Mouse (Mus musculus) right cerebral cortex, postnatal 14 days (tissue): ENCODE measurements around the gene Tbc1d2b.

Experiments used
- DNase-seq: peaks from one replicate; pipeline ENCODE4 v3.0.0; 2022

The Tbc1d2b gene

DNA sequence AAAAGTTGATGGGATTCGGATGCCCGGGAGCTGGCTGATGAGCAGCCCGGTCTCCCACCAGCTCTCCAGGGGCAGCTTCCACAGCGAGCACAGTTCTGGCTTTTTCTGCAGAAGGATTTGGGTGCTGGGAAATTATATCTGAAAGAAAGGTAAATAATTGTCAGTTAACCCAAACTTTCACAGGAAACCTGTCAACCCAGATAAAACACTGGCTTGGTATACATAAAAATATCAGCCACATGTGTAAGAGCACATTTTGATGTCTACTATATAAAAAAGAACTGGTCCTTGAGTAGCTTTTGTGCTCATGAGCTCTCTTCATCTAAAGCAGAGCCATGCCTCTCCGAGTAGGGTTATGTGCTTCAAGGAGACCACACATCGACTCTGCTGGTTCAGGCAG, 29.6 kb downstream of the Tbc1d2b start:
- DNase-seq, result no peak

DNA sequence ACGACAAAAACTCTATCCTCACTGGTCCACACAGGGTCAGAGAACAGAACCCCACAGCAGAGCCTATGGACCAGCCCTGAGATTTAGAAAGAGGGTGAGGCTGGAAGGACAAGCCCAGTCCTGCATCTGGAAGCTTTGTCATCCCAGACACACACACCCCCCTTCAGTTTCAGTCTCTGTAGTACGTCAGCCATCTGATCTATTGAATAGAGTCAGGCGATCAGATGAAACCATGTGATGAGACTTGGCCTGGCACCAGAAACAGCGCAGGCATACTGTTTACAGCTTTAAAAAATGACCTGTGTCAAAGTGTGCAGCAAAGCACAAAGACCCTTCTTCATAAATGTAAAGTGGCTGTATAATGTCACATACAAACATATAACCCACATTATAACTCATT, 30.0 kb downstream of the Tbc1d2b start:
- DNase-seq, result no peak

DNA sequence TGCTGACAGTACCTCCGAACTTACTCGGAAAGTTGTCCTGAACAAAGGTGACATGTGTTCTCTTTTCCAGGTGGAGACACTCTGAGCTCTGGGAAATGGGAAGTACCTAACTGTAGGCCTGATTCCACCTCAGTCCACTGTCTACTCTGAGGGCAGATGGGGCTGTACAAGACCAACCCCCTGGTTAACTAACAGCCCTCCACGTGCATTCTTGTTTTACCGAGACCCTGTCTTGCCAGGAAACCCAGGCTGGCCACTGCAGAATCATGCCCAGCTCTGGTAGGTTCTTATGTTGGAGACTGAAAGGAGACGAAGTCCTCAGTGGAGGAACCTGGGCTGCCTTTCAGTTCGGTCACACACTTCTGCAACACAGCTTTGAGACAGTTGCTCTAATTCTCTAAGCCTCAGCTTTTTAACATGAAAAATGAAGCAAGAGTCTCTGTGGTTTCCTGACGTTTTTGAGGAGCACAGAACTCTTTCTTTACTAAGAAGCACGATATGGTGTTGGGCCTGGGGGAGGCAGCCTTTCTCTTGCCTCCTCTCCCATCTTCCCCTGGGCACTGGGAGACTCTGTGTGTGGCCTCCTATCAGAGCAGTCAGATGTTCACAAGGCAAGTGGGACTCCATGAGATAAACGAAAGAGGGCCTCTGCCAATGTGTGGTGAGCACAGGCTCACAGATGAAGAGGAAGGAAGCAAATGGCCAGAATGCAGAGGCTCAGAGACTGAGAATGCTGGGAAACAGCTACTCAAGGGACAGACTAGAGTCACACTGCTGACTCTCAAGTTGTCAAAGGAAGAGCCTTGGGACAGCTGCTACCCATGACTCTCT, 33.2 kb downstream of the Tbc1d2b start:
- no peak for DNase-seq

DNA sequence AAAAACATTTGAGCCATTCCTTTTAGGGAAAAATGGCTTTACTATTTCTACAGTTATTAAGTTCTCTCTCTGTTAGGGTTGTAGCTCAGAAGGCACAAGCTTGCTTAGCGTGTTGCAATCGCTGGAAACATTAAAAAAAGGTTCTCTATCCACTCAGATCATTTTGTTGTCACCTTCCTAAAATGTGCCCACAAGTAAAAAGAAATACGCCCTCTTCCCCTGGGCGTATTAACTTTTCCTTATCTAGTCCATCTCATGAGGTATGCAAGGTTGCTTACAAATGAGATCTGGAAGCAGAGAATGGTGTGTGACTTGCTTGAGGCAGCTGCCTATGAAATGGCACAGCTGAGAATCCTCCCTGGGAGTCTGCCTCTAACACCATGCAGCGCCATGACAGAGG, 33.8 kb downstream of the Tbc1d2b start:
- DNase-seq, result no peak

DNA sequence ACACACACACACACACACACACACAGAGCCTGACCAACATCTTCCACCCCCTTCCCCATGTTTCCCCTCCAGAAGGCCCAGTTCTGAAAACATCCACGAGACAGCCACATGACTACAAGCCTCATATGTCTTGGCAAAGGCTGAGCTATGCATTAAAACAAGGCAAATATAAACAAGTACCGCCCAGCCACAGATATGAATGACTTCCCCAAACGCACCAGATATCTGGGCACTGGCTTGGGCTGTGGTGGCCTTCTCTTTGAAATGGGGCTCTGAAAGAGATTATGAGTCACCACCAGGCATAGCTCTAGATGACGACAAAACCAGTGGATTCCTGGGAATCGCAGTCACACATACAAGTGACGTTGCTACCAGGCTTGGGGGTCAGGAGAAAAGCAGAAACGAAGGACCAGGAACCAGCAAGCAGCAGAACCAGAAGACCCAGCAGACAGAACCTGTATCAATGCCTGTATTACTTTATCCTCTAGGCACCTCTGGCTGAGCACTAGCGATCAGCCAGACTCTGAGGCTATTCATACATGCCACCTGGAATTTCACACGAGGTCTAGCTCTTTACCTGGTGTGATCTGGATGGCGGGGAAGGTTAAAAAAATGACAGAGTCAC, 35.2 kb downstream of the Tbc1d2b start:
- DNase-seq, result no peak

DNA sequence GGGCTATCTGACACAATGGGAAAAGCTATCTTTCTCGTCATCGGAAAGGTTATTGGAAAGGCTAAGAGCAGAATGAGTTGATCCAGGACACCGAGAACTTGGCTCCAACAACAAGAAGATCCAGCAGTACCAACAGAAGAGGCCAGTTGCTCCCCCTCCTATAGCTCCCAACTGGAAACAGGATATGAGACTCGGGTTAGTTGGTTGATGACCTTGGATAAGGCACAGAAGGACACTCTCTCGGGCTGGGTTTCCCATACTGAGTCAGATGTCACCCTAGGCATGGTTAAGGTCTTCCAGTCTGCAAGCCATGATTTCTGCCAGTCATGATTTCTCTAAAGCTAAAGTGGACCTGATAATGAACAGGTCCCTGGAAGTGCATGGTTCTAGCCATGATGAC, 35.8 kb downstream of the Tbc1d2b start:
- no peak for DNase-seq

DNA sequence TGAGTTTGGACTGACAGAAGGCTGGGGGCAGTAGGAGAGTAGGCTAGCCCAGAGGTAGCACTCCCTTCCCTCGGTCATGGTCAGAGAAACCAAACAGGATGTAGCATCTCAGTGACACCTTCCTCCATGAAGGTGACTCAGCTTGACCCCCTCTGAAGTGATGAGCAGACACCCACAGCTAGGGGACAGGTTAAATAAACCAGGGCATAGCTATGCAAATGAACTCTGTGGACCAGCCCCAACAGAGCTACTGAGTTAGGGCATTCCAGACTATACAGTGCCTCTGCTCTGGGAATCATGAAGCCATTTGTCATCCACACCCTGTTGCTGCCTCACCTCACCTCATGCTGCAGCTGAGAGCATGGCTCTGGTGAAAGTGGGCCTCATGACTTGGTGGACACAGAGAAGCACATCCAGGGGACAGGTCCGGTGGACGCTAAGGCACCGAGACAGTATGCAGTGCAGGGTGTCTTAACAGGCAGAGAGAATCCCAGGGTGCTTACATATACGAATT, 36.6 kb downstream of the Tbc1d2b start:
- no peak for DNase-seq

DNA sequence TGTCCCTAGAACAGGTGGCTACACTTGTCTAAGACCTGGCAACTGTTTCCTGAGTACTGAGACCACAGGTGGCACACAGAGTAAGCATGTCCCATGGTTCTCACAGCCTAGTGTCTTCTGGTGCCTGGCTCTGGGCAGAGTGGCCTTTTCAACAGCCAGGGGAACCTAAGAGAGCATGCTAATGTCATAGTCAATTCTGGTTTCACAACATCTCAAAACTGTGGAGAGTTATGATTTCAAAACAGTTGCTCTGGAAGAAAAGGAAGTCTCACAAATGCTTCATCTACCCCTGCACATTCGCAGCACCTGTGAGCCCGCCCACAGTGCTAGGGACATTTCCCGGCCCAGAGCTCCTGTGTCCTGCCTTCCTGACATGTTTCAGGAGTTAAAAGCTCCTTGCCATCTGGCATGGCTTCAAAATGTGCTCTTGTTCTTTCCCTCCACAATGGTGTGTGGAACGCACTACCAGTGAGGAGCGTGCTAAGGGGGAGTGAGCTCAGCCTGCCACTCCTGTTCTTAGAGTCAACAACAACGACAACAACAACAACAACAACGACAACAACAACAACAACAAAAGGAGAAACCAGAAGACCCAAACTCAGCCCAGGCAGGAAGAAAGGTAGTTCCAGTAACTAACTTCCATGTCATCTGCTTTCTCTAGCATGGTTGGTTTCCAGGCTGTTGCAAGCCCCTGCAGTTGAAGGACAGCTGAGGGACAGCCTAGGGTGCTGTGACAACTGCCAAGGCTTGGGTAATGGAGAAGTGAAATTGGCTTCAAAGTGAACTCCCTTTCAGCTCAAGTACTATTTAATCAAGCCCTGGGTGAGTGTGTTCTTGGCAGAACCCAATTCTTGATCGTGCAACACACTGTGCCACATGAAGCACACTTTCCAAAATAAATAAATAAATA, 37.6 kb downstream of the Tbc1d2b start:
- no peak for DNase-seq

DNA sequence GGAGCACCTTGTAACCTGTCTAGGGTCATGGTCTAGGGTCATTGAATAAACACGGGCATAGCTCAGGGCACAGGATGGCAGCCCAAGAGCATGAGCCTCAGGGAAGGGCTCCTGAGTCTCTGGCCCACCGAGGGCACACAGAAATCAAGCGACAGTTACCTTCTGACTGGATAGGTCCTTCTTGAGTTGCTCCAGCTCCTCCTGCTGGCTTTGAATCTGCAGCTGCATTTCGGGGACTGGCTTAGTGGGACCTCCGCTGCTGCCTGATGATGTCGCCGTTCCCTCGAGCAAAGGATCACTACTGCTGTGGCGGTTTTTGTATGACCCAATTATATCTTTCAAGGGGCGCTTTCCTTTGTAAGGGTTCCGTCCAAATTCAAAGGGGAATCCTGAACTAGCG, 43.4 kb downstream of the Tbc1d2b start:
- no peak for DNase-seq

DNA sequence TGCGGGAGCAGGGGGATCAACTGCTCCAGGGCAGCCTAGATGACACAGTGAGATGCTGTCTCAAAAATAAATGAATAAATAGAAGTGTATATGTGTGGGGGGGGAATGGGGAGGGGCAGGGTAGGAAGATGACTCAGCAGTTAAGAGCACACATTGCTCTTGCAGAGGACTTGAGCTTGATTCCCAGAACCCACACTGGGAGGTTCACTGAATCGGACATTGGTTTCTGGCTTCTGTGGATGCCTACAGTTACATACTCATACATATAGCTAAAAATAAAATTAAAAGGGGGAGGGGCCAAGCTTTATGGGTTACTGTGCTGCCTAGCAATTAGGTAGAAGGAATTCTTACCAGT, 43.9 kb downstream of the Tbc1d2b start:
- DNase-seq, result no peak

DNA sequence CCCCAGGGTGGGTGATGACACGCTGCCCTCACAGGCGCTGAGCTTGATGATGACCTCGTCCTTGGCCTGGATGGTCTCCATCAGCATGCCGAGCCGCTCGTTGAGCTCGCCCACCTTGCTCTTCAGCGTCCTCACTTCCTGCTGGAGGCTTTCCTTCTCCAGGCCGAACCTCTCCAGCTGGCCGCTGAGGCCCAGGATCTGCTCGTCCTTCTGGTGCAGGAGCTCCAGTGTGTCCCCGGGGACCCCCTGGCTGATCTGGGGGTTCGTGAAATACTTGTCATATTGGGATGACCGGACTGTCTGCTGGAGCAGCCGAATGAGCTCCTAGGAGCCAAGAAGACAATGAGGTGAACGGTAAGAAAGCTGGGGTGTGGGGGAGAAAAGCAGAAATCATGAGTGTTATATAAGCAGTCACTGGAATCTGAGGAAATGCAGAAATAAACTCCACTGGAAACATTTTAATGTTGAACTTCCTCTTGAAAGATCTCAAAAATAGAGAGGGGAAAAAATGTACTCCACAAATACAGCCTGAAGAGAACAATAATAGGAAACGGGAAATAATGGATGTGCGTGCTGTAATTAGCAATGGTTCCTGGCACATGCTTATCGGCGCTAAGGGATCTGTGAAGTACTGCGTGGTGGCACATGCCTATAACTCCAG, 44.4 kb downstream of the Tbc1d2b start:
- DNase-seq, result no peak

DNA sequence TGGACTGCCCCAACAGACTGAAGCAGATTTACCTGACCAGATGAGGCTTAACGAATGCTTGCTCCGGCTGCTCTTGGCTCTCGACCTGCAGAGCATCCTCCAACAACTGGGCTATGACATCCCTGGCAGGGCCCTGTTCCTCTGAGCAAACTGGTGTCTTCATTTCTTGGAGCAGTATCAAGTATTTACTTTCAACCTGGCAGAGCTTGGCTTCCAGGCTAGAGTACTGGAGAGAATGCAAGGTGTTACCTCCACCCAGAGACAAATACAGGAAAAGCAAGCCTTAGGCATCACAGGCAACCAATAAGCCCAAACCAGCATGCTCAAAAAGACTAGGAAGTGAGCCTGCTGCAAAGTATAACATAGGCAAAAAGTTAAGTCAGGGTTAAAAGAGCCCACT, 48.3 kb downstream of the Tbc1d2b start:
- DNase-seq, result no peak

DNA sequence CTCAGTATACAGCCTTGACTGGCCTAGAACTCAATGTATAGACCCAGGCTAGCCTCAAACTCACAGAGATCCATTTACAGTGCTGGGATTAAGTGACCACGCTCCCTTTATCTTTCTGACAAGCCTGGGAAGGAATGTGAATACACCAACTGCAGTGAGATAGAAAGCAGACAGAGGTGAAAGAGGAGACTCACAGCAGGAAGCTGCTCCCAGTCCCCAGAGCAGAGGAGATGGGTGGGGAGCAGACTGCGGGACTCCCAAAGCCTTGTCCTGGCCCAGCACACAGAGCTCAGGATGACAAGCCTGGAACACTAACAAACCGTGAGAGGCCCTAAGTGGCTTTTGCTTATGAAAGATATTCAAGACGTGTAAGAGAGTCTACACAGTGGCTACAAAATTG, 53.1 kb downstream of the Tbc1d2b start:
- no peak for DNase-seq

DNA sequence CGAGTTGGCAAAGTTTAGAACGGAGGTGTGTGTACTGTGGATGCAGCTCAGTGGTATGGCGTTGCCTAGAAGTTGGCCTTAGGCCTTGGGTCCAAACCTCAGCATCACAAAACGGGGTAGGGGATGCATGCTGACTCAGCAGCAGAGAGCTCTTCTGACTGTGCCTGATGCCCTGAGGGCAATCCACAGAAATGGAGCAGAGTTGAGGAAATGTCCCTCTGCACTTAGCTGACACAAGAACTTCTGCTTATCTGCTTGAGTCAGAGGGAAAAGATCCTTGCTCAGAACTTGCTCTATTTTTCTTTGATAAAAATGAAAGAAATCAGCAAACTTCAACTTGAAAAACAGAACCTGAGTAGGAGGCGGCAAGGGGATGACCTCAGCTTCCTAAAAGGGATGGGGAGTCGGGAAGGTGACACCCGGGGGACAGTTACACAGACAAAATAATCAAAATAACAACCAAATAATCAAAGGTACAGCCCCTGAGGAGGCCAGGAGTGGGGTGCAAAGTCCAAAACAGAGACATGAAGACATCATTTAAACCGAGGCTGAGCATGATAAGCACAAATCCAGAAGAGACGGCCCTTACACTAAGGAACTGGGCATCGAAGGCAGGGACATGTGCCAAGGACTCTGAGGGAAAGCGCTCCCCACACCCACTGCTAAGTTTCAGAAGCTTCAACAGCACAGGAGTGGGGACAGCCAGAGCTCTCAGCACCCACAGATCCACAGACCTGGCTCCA, 54.2 kb downstream of the Tbc1d2b start:
- no peak for DNase-seq

DNA sequence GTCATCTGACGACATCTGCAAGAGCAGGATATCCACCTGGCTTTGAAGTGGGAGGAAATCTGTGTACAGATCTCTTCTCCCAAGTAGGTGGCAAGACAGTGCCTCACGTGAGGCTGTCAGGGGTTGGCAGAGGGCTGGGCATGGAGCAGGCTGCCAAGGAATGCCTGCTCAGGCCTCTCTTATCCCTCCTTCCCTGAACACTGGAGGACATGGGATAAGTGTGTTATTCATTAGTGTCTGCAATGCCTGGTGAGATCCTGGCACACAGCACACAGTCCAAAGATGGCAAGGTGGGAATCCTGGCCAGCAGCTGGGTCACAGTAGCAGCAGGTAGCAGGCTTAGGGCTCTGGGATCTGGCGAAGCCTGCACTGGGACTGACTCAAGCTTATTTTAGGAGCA, 57.5 kb downstream of the Tbc1d2b start:
- no peak for DNase-seq

DNA sequence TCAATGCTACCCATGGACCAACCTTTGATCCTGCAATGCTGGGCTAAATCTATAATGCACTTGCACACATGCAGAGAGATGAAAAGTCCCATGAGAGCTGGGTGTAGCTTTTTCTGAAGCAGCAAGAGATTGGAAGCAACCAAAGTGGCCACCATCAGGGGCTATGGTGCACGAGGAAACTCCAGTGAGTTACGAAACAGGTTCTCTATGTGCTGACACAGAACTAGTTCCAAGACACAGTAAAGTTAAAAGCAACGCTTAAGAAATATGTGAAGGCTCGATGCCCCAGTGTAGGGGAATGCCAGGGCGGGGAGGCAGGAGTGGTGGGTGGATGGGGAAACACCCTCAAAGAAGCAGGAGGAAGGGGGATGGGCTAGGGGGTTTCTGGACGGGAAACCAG, 61.9 kb downstream of the Tbc1d2b start:
- DNase-seq, result no peak

DNA sequence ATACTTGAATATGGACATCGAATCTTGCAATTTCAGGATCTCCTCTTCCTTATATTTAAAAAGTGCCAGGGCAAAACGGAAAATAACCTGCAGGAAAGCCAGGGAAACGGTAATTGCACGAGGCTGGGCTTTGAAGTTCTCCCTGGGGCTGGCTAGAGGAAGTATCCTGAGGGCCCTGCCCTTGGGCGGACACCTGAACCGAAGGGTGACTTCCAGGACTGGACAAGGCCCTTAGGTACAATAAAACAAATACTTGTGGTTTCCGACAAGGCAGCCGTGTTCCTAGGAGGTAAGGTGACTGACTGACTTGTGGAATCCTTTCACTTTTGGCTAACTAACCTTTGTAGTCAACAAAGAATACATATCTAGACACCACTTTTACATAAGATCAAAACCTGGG, 62.8 kb downstream of the Tbc1d2b start:
- no peak for DNase-seq

DNA sequence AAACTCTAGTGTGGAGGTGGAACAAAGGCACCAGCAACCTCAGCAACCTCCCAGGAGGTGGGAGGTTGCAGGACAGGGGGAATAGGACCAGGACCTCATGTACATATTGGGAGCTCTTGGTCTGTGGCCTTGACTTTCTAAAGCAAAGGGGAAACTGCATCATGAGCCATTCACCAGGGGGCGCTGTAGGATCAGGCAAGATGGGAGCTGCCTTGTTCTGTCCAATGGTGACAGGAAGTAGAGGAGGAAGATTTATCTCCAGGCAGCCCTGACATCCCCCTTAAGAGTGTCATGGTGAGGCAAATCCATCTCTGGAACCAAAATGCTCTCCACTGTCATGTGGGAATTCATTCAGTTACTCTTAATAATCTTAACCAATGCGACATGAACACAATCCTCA, 64.1 kb downstream of the Tbc1d2b start:
- DNase-seq, result peak; percentile 89

DNA sequence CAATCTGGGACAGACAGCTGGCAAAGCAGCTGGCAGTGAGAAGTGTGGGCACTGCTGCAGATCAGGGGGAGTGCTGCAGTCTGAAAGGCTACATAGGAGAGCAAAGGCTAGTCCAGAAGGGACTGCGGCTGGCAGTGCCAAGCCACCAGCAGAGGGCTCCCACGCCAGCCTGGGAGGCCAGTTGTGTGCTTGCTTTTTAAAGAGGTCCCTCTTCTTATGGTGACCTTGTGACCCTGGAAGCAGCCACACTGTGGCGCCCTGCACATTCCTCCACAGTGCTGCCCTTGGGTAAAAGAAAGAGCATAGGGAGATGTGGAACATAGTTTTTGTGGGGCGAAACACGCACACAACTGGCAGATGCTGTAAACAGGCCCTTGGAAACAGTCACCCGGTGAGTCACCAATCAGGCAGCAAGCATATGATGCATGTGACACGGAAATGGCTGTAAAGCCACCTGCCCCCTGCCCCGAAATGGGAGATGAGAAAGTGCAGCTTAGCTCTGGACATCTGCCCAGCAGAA, 66.1 kb downstream of the Tbc1d2b start:
- no peak for DNase-seq

DNA sequence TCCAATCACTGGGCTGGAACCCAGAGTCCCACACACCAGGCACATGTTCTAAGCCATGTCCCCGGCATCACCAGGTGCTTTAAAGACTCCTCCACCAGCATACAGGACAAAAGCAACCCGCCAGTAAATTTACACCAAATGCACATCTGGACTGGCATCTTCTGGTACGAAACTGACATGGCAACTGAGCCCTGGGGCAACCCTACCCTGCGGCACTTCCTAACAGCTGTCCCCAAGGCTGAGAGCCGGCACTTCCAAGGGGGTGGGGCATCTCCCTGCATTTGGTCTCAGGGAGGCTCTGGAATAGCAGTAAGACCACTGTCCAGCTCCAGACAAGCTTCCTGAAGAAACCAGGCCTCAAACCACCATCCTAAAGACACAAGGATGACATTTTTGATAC, 67.4 kb downstream of the Tbc1d2b start:
- DNase-seq, result no peak

DNA sequence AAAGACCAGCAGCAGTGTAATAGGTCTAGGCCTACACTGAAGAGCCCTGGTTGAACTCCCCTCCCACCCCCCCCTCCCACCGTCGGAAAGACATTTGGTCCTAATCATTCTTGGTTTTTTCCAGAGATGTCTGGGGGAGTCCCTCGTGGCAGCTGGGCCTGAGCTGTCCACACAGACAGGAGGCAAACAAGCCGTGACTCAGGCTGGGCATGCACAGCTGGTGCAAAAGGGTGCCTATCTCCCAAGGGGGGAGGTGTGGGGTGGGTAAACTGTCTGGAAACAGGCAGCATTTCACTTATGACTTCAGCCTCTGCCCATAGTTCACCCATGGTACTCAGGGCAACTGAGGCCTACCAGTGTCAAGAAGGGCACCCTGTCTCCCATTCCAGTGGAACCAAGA, 69.1 kb downstream of the Tbc1d2b start:
- DNase-seq, result no peak

DNA sequence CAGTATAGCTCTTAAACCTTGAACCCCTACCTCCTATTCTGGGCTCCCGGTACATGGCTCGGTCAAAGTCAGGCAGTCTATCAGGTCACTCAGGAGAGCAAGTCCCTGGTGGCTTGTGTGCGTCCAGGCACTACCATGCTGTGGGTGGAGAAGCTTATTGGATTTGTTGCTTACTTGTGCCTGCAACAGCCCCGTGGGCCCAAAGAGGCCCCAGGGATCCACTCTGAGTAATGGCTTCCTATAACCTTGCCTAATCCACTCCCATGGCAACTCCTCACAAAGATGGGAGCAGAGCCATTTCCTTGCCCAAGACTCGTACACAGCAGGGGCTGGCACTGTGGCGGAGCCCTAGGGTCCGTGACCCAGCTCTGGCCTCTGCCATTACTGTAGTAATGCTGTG, 69.5 kb downstream of the Tbc1d2b start:
- no peak for DNase-seq
